Mouse (Mus musculus) lung, postnatal 14 days (tissue): ENCODE results near the gene Hoxb7.
A peak's percentile ranks its signal among the peaks of the same experiment; 100 is the strongest.

ENCODE experiments used
- DNase-seq: peaks from one replicate; pipeline ENCODE4 v3.0.0; 2021

Hoxb7 gene

GRCm38 (mm10) chr11:96286739-96287385 lies 439 bp downstream of the Hoxb7 start:
- DNase-seq: no peak

GRCm38 (mm10) chr11:96287411-96287810 lies 988 bp downstream of the Hoxb7 start:
- DNase-seq: no peak

GRCm38 (mm10) chr11:96288455-96289221 lies 2.2 kb downstream of the Hoxb7 start:
- DNase-seq: no peak

GRCm38 (mm10) chr11:96289293-96289692 lies 2.9 kb downstream of the Hoxb7 start:
- no peak for DNase-seq

- no peak for DNase-seq
Observed at GRCm38 (mm10) chr11:96289837-96290236, 3.4 kb downstream of the Hoxb7 start.

- DNase-seq: no peak
Observed at GRCm38 (mm10) chr11:96290705-96291355, 4.4 kb downstream of the Hoxb7 start.

- DNase-seq: no peak
Observed at GRCm38 (mm10) chr11:96291681-96292564, 5.5 kb downstream of the Hoxb7 start, which contains the start of gene Hoxb6. TSS of gene Hoxb6 (plus strand) at chr11:96292476.

- DNase-seq: no peak
Observed at GRCm38 (mm10) chr11:96292565-96293301, 6.3 kb downstream of the Hoxb7 start.

GRCm38 (mm10) chr11:96293302-96293921 lies 7.0 kb downstream of the Hoxb7 start:
- DNase-seq: no peak

- DNase-seq: peak; percentile 86
Observed at GRCm38 (mm10) chr11:96294245-96295091, 8.0 kb downstream of the Hoxb7 start.

- DNase-seq: no peak
Observed at GRCm38 (mm10) chr11:96295092-96295835, 8.8 kb downstream of the Hoxb7 start.

GRCm38 (mm10) chr11:96296997-96297396 lies 10.6 kb downstream of the Hoxb7 start:
- no peak for DNase-seq

- no peak for DNase-seq
Observed at GRCm38 (mm10) chr11:96297428-96297827, 11.0 kb downstream of the Hoxb7 start.

- DNase-seq: no peak
Observed at GRCm38 (mm10) chr11:96297968-96298635, 11.7 kb downstream of the Hoxb7 start.

- DNase-seq: no peak
Observed at GRCm38 (mm10) chr11:96298895-96299667, 12.7 kb downstream of the Hoxb7 start.

- no peak for DNase-seq
Observed at GRCm38 (mm10) chr11:96299781-96300180, 13.4 kb downstream of the Hoxb7 start.

GRCm38 (mm10) chr11:96300354-96301063 lies 14.1 kb downstream of the Hoxb7 start:
- DNase-seq: no peak

GRCm38 (mm10) chr11:96301064-96301431 lies 14.6 kb downstream of the Hoxb7 start:
- no peak for DNase-seq
